Mouse (Mus musculus): ENCODE data around the gene Rbm12. TPM values are rescaled to one million over a fixed set of nuclear protein-coding genes. Genes with fewer than 3 reads are reported as not detected.

Gene Rbm12
- total and polyA plus RNA-seq, 3 experiments: 11.4 to 12.0 (median 11.4) TPM

GRCm38 (mm10) chr2:156077461-156077860, 34.3 kb downstream of the Rbm12 start:
- TF ChIP-seq POLR2A (IDR thresholded peaks at IDR 0.05; ENCODE audit: insufficient read depth, low read depth, low read length): no peak
- TF ChIP-seq CTCF (IDR thresholded peaks at IDR 0.05): no peak
- no peak for TF ChIP-seq EP300 (IDR thresholded peaks at IDR 0.05; ENCODE audit: insufficient read depth, low read depth, low read length)
- no peak for DNase-seq
- no peak overlapping the region for H3K27ac ChIP-seq
- H3K36me3 ChIP-seq (ENCODE audit: control insufficient read depth, insufficient read depth, low read length): no peaks in the 10 kb centered on the region
- H3K9ac ChIP-seq (ENCODE audit: low read depth, low read length): no peak overlapping the region
- H3K79me2 ChIP-seq (replicated peaks; ENCODE audit: control insufficient read depth, insufficient read depth, low read length): no peaks in the 10 kb centered on the region
- H3K27me3 ChIP-seq (ENCODE audit: control insufficient read depth, insufficient read depth, low read length): no peaks in the 10 kb centered on the region
- intact Hi-C loops (cut with DNase I): no loop called here
- WGBS: 94% methylated on average over 7 of the region's 7 CpGs
- no peak overlapping the region for H3K4me3 ChIP-seq
- no peaks in the 10 kb centered on the region for H3K4me1 ChIP-seq (ENCODE audit: control insufficient read depth, insufficient read depth, low read length)

GRCm38 (mm10) chr2:156073725-156074124, 38.1 kb downstream of the Rbm12 start:
- Histone ChIP-seq H3K4me1 (ENCODE audit: control insufficient read depth, insufficient read depth, low read length) (no peaks in the 10 kb centered on the region), H3K79me2 (replicated peaks; ENCODE audit: control insufficient read depth, insufficient read depth, low read length) (no peaks in the 10 kb centered on the region), H3K27ac (no peak overlapping the region), H3K36me3 (ENCODE audit: control insufficient read depth, insufficient read depth, low read length) (no peaks in the 10 kb centered on the region), H3K27me3 (ENCODE audit: control insufficient read depth, insufficient read depth, low read length) (no peaks in the 10 kb centered on the region), H3K9ac (ENCODE audit: low read depth, low read length) (no peak overlapping the region), H3K4me3 (no peak overlapping the region)
- DNase-seq: peak; percentile 46 to 49
- intact Hi-C loops (cut with DNase I): no loop called here
- 89% methylated on average over 15 of the region's 15 CpGs for WGBS
- TF ChIP-seq EP300 (IDR thresholded peaks at IDR 0.05; ENCODE audit: insufficient read depth, low read depth, low read length) (no peak), CTCF (IDR thresholded peaks at IDR 0.05) (no peak), POLR2A (IDR thresholded peaks at IDR 0.05; ENCODE audit: insufficient read depth, low read depth, low read length) (no peak)

GRCm38 (mm10) chr2:156071236-156071635, 40.5 kb downstream of the Rbm12 start:
- no peak for DNase-seq
- Histone ChIP-seq H3K9ac (ENCODE audit: low read depth, low read length) (no peak overlapping the region), H3K36me3 (ENCODE audit: control insufficient read depth, insufficient read depth, low read length) (no peaks in the 10 kb centered on the region), H3K79me2 (replicated peaks; ENCODE audit: control insufficient read depth, insufficient read depth, low read length) (no peaks in the 10 kb centered on the region), H3K27me3 (ENCODE audit: control insufficient read depth, insufficient read depth, low read length) (no peaks in the 10 kb centered on the region), H3K4me3 (no peak overlapping the region), H3K4me1 (ENCODE audit: control insufficient read depth, insufficient read depth, low read length) (no peaks in the 10 kb centered on the region), H3K27ac (no peak overlapping the region)
- intact Hi-C loops (cut with DNase I): no loop called here
- no peak for TF ChIP-seq POLR2A (IDR thresholded peaks at IDR 0.05; ENCODE audit: insufficient read depth, low read depth, low read length)
- TF ChIP-seq EP300 (IDR thresholded peaks at IDR 0.05; ENCODE audit: insufficient read depth, low read depth, low read length): no peak
- no peak for TF ChIP-seq CTCF (IDR thresholded peaks at IDR 0.05)
- 95% methylated on average over 10 of the region's 10 CpGs for WGBS

- intact Hi-C loops (cut with DNase I): loop anchor here (5.0 kb wide), 1 partner anchor 44 kb away; the partner anchor contains the start of genes Cpne1 and Rbm12
Observed at GRCm38 (mm10) chr2:156067916-156068315, 43.9 kb downstream of the Rbm12 start.

GRCm38 (mm10) chr2:156066126-156066525, 45.7 kb downstream of the Rbm12 start:
- H3K9ac ChIP-seq (ENCODE audit: low read depth, low read length): no peak overlapping the region; the same call in 1 of the 2 replicates
- H3K4me3 ChIP-seq: peak overlapping the region; percentile 48; the same call in 1 of the 2 replicates
- DNase-seq: no peak
- intact Hi-C loops (cut with DNase I): loop anchor here (5.0 kb wide), 1 partner anchor 46 kb away; the partner anchor contains the start of genes Cpne1 and Rbm12
- H3K27ac ChIP-seq: no peak overlapping the region; the same call in 1 of the 2 replicates
- no peak for TF ChIP-seq POLR2A (IDR thresholded peaks at IDR 0.05; ENCODE audit: insufficient read depth, low read depth, low read length)
- no peak for TF ChIP-seq CTCF (IDR thresholded peaks at IDR 0.05)
- TF ChIP-seq EP300 (IDR thresholded peaks at IDR 0.05; ENCODE audit: insufficient read depth, low read depth, low read length): no peak
- H3K79me2 ChIP-seq (replicated peaks; ENCODE audit: control insufficient read depth, insufficient read depth, low read length): no peaks in the 10 kb centered on the region
- H3K27me3 ChIP-seq (ENCODE audit: control insufficient read depth, insufficient read depth, low read length): no peaks in the 10 kb centered on the region
- WGBS: 53% methylated on average over 10 of the region's 10 CpGs
- no peaks in the 10 kb centered on the region for H3K4me1 ChIP-seq (ENCODE audit: control insufficient read depth, insufficient read depth, low read length)
- no peaks in the 10 kb centered on the region for H3K36me3 ChIP-seq (ENCODE audit: control insufficient read depth, insufficient read depth, low read length)

More at GRCm38 (mm10) chr2:156067916-156068315, 43.9 kb downstream of the Rbm12 start:
- Histone ChIP-seq H3K27me3 (ENCODE audit: control insufficient read depth, insufficient read depth, low read length) (no peaks in the 10 kb centered on the region), H3K4me3 (no peak overlapping the region), H3K27ac (no peak overlapping the region), H3K9ac (ENCODE audit: low read depth, low read length) (no peak overlapping the region), H3K4me1 (ENCODE audit: control insufficient read depth, insufficient read depth, low read length) (no peaks in the 10 kb centered on the region), H3K79me2 (replicated peaks; ENCODE audit: control insufficient read depth, insufficient read depth, low read length) (no peaks in the 10 kb centered on the region), H3K36me3 (ENCODE audit: control insufficient read depth, insufficient read depth, low read length) (no peaks in the 10 kb centered on the region)
- 77% methylated on average over 10 of the region's 10 CpGs for WGBS
- no peak for DNase-seq
- no peak for TF ChIP-seq CTCF (IDR thresholded peaks at IDR 0.05)
- no peak for TF ChIP-seq POLR2A (IDR thresholded peaks at IDR 0.05; ENCODE audit: insufficient read depth, low read depth, low read length)
- TF ChIP-seq EP300 (IDR thresholded peaks at IDR 0.05; ENCODE audit: insufficient read depth, low read depth, low read length): no peak

All from heart, adult 2 months (tissue).